Mouse (Mus musculus) MEL (cell line): ENCODE results near the gene Esrra.

Experiments
- CTCF ChIP-seq, 3 experiments: IDR thresholded peaks in 2 of 3; conservative IDR thresholded peaks in 1 of 3; 2 replicates each; pipeline ENCODE4 v1.5.1; 2011 to 2012; ENCODE audit warnings: low read length in 3 of 3, low read depth in 2 of 3, mild to moderate bottlenecking in 2 of 3, improper control_type of control experiment in 1 of 3, inconsistent platforms in 1 of 3, mixed read lengths in 1 of 3, moderate library complexity in 1 of 3; ENCODE audit not compliant: control insufficient read depth in 1 of 3, insufficient read depth in 1 of 3, poor library complexity in 1 of 3, severe bottlenecking in 1 of 3
- E2F4 ChIP-seq: IDR thresholded peaks from 2 replicates; pipeline ENCODE4 v1.6.1; 2011; ENCODE audit warnings: low read depth, low read length, improper control_type of control experiment, borderline replicate concordance
- HCFC1 ChIP-seq: IDR thresholded peaks from 2 replicates; pipeline ENCODE4 v1.6.1; 2012; ENCODE audit warnings: low read depth, mild to moderate bottlenecking, inconsistent platforms, low read length, improper control_type of control experiment, moderate library complexity
- POLR2A ChIP-seq, 2 experiments: IDR thresholded peaks; 2 replicates each; pipeline ENCODE4 v1.6.1; 2011 to 2012; ENCODE audit warnings: low read length in 2 of 2, mild to moderate bottlenecking in 2 of 2, control low read depth in 1 of 2, improper control_type of control experiment in 1 of 2, low read depth in 1 of 2, moderate library complexity in 1 of 2; ENCODE audit not compliant: control insufficient read depth in 1 of 2, insufficient read depth in 1 of 2, poor library complexity in 1 of 2
- ZKSCAN1 ChIP-seq: IDR thresholded peaks from 2 replicates; pipeline ENCODE4 v1.6.1; 2012; ENCODE audit warnings: low read depth, mild to moderate bottlenecking, inconsistent platforms, low read length, improper control_type of control experiment, moderate library complexity

GRCm38 (mm10) chr19:6913036-6913435, 8.6 kb downstream of the Esrra start:
- TF ChIP-seq CTCF (IDR thresholded peaks at IDR 0.05 in 2 of 3, conservative IDR thresholded peaks at IDR 0.05 in 1 of 3; ENCODE audit: control insufficient read depth in 1 of 3, insufficient read depth in 1 of 3, low read depth in 2 of 3, low read length in 3 of 3, poor library complexity in 1 of 3, severe bottlenecking in 1 of 3) (no peak), E2F4 (no peak), POLR2A (IDR thresholded peaks at IDR 0.05; ENCODE audit: control insufficient read depth in 1 of 2, insufficient read depth in 1 of 2, low read depth in 1 of 2, low read length in 2 of 2, poor library complexity in 1 of 2) (peak in 1 of 2 experiments; percentile 22; a peak in 1 of 4 replicates), HCFC1 (no peak), ZKSCAN1 (no peak)
